Mouse (Mus musculus) limb, embryonic 13.5 days (tissue): ENCODE data around the gene Gm11444. TPM values are rescaled to one million over a fixed set of nuclear protein-coding genes. Genes with fewer than 3 reads are reported as not detected.

Source experiments
- ATAC-seq: fragments of 200-750 bp; cut with Nextera tagmentation; 2 replicates; pipeline ENCODE4 v1.8.0; 2017; ENCODE audit warnings: low read depth, moderate number of reproducible peaks, moderate TSS enrichment; ENCODE audit not compliant: low FRiP score
- H3K27ac ChIP-seq: fragments of 300-500 bp; sonication (generic); 2 replicates; pipeline ENCODE4 v1.5.1; 2015; ENCODE audit warnings: inconsistent platforms, mild to moderate bottlenecking, moderate library complexity
- H3K27me3 ChIP-seq: fragments of 300-500 bp; sonication (generic); 2 replicates; pipeline ENCODE4 v1.6.1; 2015; ENCODE audit warnings: mild to moderate bottlenecking, inconsistent platforms
- H3K36me3 ChIP-seq: fragments of 300-500 bp; sonication (generic); 2 replicates; pipeline ENCODE4 v1.6.1; 2015; ENCODE audit warnings: inconsistent platforms, mild to moderate bottlenecking, moderate library complexity
- H3K4me1 ChIP-seq: fragments of 300-500 bp; sonication (generic); 2 replicates; pipeline ENCODE4 v1.6.1; 2015; ENCODE audit warnings: inconsistent platforms
- H3K4me2 ChIP-seq: fragments of 300-500 bp; sonication (generic); replicated peaks from 2 replicates; pipeline ENCODE4 v1.6.1; 2015; ENCODE audit warnings: inconsistent platforms, mild to moderate bottlenecking, moderate library complexity
- H3K4me3 ChIP-seq: fragments of 300-500 bp; sonication (generic); 2 replicates; pipeline ENCODE4 v1.5.1; 2015; ENCODE audit warnings: moderate library complexity, mild to moderate bottlenecking, inconsistent platforms
- H3K9ac ChIP-seq: fragments of 300-500 bp; sonication (generic); 2 replicates; pipeline ENCODE4 v1.6.1; 2015; ENCODE audit warnings: mild to moderate bottlenecking, inconsistent platforms
- H3K9me3 ChIP-seq: fragments of 300-500 bp; sonication (generic); 2 replicates; pipeline ENCODE4 v1.6.1; 2016; ENCODE audit warnings: inconsistent platforms
- WGBS: fragments of 180-500 bp; shearing (Covaris S2); methylation state at CpG from one replicate; pipeline ENCODE4 v1.1.7; 2015; 5-methylcytosine and 5-hydroxymethylcytosine counted together
- polyA plus RNA-seq: library from polyadenylated mRNA; unstranded; fragments of >200 nt; fragmentation: Nextera tagmentation; extraction: Ambion mirVana; gene quantifications from 2 replicates; pipeline ENCODE4 v1.2.1, GENCODE M21; 2015

Gm11444 gene
- polyA plus RNA-seq, 1 experiment from 2014 or later = 0.28 TPM

- H3K27ac ChIP-seq = no peak overlapping the region
- H3K4me2 ChIP-seq = peak overlapping the region; percentile 39; the same call in 1 of the 2 replicates
Observed at GRCm38 (mm10) chr11:85799856-85800255, 50.3 kb downstream of the Gm11444 start.

GRCm38 (mm10) chr11:85799456-85799855 lies 50.7 kb downstream of the Gm11444 start:
- H3K27ac ChIP-seq = no peak overlapping the region
- 0 out of 2 replicates have a peak, but pooled peaks cover 3% of the 10 kb centered on the region for H3K36me3 ChIP-seq
- no peak overlapping the region for H3K4me2 ChIP-seq
- H3K4me1 ChIP-seq = peaks cover 17% of the 10 kb centered on the region; the same call in 1 of the 2 replicates
- peaks cover 79% of the 10 kb centered on the region for H3K27me3 ChIP-seq
- 34% methylated on average over 4 of the region's 4 CpGs for WGBS
- no peak overlapping the region for H3K4me3 ChIP-seq
- ATAC-seq = no peak
- H3K9me3 ChIP-seq = no peaks in the 10 kb centered on the region
- H3K9ac ChIP-seq = no peak overlapping the region

More at GRCm38 (mm10) chr11:85799856-85800255, 50.3 kb downstream of the Gm11444 start:
- Histone ChIP-seq H3K4me1 (peaks cover 17% of the 10 kb centered on the region; the same call in 1 of the 2 replicates), H3K27me3 (peaks cover 75% of the 10 kb centered on the region), H3K9me3 (no peaks in the 10 kb centered on the region), H3K36me3 (0 out of 2 replicates have a peak, but pooled peaks cover 3% of the 10 kb centered on the region), H3K4me3 (no peak overlapping the region), H3K9ac (no peak overlapping the region)
- no peak for ATAC-seq
- 7% methylated on average over 19 of the region's 19 CpGs for WGBS

Other genes with a start within 250 kb of the Gm11444 start
- 5.0 and 5.1 TPM in 2 replicates for gene Tbx2, start 17.8 kb downstream of the Gm11444 start, polyA plus RNA-seq
- gene Tbx4, start 36.1 kb upstream of the Gm11444 start, polyA plus RNA-seq = 25.1 and 29.3 TPM in 2 replicates